Mouse (Mus musculus) right cerebral cortex, postnatal 4 days (tissue): ENCODE measurements at regions not wholly inside any gene's neighbourhood (a gene's known extent, or its start where the extent isn't known, plus 50 kb on each side); places are given as distances from the start of the nearest gene placed in this dataset.

Experiments used
- DNase-seq: peaks from one replicate; pipeline ENCODE4 v3.0.0-alpha.2; 2022

GRCm38 (mm10) chr13:38751876-38752275 is 93.0 kb upstream of the Eef1e1 start:
- no peak for DNase-seq

DNA sequence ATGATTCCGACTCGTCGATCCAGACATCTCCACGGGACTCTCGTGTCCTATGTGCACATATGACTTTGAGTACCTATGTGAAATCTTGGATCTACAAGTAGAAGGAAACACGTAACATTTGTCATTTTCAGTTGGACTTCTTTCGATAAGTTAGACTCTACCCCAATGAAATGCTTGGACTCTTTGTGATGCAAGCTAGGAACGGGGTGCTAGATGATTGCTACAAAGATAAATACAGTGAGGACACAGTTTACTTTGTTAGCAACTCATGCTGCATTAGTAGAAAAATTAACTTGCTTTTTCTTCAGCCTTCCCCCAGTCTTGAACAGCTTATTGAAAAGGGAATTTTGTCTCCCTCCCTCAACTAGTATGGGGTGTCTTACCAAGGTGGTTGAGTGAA is 81.2 kb upstream of the Eef1e1 start:
- DNase-seq: no peak

GRCm38 (mm10) chr13:38736361-38737035 is 77.6 kb upstream of the Eef1e1 start:
- DNase-seq: no peak

- no peak for DNase-seq
Observed at GRCm38 (mm10) chr13:38735294-38735693, 76.4 kb upstream of the Eef1e1 start.

- no peak for DNase-seq
Observed at GRCm38 (mm10) chr13:38733246-38733645, 74.4 kb upstream of the Eef1e1 start.

DNA sequence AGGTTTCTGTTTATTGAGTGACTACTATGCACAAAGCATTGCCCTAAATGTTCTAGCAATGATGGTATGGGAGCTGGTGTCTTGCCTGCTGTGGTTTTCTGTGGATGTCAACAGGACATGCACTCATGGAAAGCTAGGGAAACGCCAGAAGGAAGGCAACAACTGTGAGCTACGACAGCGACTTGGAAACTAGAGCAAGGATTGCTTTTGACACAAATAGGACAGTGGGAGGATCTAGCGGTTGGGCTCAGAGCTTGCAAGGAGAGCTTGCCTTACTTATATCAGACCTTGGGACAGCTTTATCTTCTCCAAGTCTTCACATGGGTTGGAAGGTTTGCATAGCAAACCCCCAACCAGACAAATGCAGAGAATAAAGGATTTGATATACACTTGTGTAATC is 66.6 kb upstream of the Eef1e1 start:
- DNase-seq: no peak

- DNase-seq: no peak
Observed at GRCm38 (mm10) chr13:38721166-38721565, 62.3 kb upstream of the Eef1e1 start.

- DNase-seq: no peak
Observed at GRCm38 (mm10) chr13:38714838-38715237, 56.0 kb upstream of the Eef1e1 start.
